Mouse (Mus musculus) cerebellum, adult 2 months (tissue): ENCODE data around the gene Setd5.

Experiments used
- CTCF ChIP-seq: fragments of 200-500 bp; IDR thresholded peaks from 2 replicates; pipeline ENCODE4 v1.5.1; 2011; ENCODE audit warnings: low read depth, mild to moderate bottlenecking, control low read depth, low read length, moderate library complexity, borderline replicate concordance; ENCODE audit not compliant: insufficient read depth
- POLR2A ChIP-seq: fragments of 200-500 bp; IDR thresholded peaks from 2 replicates; pipeline ENCODE4 v1.6.1; 2011; ENCODE audit warnings: low read length, control low read depth, borderline replicate concordance; ENCODE audit not compliant: insufficient read depth

DNA sequence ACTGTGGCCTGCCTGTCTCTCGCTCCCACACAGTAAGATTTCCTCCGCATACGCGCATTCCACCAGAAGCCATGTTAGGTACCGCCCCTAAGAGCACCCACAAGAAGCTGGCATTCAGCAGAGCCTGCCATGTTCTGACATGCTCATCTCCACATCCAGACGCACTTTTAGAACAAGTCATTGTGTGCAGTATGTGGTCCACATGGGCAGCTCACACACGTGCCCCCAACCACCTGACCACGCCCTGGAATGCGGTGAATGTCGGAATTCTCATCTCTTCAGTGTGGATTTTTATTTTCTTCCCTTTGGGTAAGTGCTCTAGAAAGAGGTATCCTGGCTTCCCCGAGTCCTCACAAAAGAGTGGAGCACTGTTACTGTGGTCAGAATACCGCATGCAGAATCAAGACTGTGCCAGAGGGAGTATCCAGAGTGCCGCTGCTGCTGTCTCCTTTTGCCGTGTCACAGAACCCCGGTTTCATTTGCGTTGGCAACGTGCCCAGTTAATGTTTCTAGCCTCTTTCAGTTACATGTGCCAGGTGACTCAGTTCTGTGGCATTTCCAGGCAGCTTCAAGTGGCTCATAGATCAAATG, 89.6 kb downstream of the Setd5 start:
- no peak for TF ChIP-seq CTCF
- no peak for TF ChIP-seq POLR2A
